Mouse (Mus musculus): Measurements from ENCODE around the gene A930033H14Rik. TPM values are rescaled to one million over a fixed set of nuclear protein-coding genes. Genes with fewer than 3 reads are reported as not detected.

A930033H14Rik gene
- polyA plus RNA-seq, 1 experiment = 1.9 TPM

DNA sequence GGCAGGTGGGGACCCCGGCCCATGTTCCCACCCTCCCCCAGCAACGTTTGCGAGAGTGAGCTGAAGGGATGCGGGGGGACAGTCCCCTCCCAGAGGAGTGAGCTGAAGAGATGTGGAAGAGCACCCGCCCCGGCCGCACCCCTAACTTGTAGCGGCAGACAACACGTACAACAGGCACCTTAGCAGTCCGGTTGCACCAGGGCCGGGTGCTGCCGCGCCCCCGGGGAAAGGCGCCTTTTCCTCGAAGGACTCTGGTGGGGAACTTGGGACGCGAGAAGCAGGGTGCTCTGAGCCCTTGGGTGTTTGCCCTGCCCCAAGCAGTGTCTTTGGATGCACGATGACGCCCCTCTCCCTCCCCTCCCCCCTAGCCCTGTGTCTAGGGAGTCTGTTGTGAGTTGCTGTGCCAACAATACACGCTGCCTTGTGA is 566 bp upstream of the A930033H14Rik start:
- peaks cover 21% of the 10 kb centered on the region for H3K36me3 ChIP-seq (ENCODE audit: control insufficient read depth, insufficient read depth)
- H3ac ChIP-seq (ENCODE audit: control insufficient read depth, insufficient read length) = peak overlapping the region; percentile 57
- peak overlapping the region; percentile 65 for H3K4me3 ChIP-seq
- no peaks in the 10 kb centered on the region for H3K27me3 ChIP-seq (ENCODE audit: control insufficient read depth, insufficient read depth, insufficient read length)
- H3K79me2 ChIP-seq (ENCODE audit: control insufficient read depth, insufficient read depth) = peaks cover 15% of the 10 kb centered on the region
- TF ChIP-seq MYOD1 (IDR thresholded peaks at IDR 0.05; ENCODE audit: control insufficient read depth in 1 of 3, insufficient read length in 2 of 3, low read depth in 2 of 3) (no peak), POLR2AphosphoS2 (IDR thresholded peaks at IDR 0.05; ENCODE audit: insufficient read length, low read depth) (no peak), E2F4 (IDR thresholded peaks at IDR 0.05; ENCODE audit: insufficient read depth) (no peak), TCF3 (IDR thresholded peaks at IDR 0.05; ENCODE audit: insufficient read length, low read depth) (no peak), TCF12 (IDR thresholded peaks at IDR 0.05; ENCODE audit: insufficient read depth, poor library complexity, severe bottlenecking) (no peak), USF1 (IDR thresholded peaks at IDR 0.05; ENCODE audit: low read depth) (no peak)
- peak overlapping the region; percentile 67 for H3K4me2 ChIP-seq (ENCODE audit: low read depth)

DNA sequence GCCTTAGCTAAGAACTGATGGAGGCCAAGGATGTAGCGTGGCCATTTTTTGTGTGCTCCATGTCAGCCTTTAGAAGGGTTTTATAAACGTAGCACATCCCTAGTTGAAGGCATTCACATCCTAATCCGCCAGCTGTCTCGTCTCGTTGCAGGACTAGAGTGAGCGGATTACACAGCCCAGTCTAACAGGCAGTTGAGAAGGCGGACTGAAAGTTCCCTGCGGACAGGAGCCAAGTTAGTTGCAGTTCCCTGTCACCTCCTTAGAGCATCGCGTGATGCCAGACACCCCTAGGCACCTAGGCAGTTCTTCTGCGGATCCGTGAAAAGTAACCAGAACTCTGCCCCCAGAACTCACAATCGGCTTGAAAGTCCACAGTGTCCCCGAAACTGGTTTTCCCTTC is 922 bp downstream of the A930033H14Rik start:
- no peaks in the 10 kb centered on the region for H3K27me3 ChIP-seq (ENCODE audit: control insufficient read depth, insufficient read depth, insufficient read length)
- TF ChIP-seq E2F4 (IDR thresholded peaks at IDR 0.05; ENCODE audit: insufficient read depth) (no peak), MAX (IDR thresholded peaks at IDR 0.05; ENCODE audit: low read depth) (no peak), REST (IDR thresholded peaks at IDR 0.05; ENCODE audit: insufficient read depth, insufficient read length) (no peak), SRF (IDR thresholded peaks at IDR 0.05; ENCODE audit: control insufficient read depth, insufficient read length, low read depth) (no peak), MYOD1 (IDR thresholded peaks at IDR 0.05; ENCODE audit: control insufficient read depth in 1 of 3, insufficient read length in 2 of 3, low read depth in 2 of 3) (peak in 2 of 3 experiments; percentile 43 to 64), TCF3 (IDR thresholded peaks at IDR 0.05; ENCODE audit: insufficient read length, low read depth) (no peak), MYOG (IDR thresholded peaks at IDR 0.05; ENCODE audit: control insufficient read depth in 1 of 3, insufficient read depth in 1 of 3, insufficient read length in 2 of 3, low read depth in 2 of 3) (peak in 1 of 3 experiments; percentile 45), POLR2A (IDR thresholded peaks at IDR 0.05; ENCODE audit: insufficient read length, low read depth) (no peak), POLR2AphosphoS2 (IDR thresholded peaks at IDR 0.05; ENCODE audit: insufficient read length, low read depth) (peak; percentile 44), TCF12 (IDR thresholded peaks at IDR 0.05; ENCODE audit: insufficient read depth, poor library complexity, severe bottlenecking) (no peak), USF1 (IDR thresholded peaks at IDR 0.05; ENCODE audit: low read depth) (no peak), CEBPB (IDR thresholded peaks at IDR 0.05; ENCODE audit: insufficient read depth, poor library complexity, severe bottlenecking) (no peak)
- H3K4me3 ChIP-seq = peak overlapping the region; percentile 65
- peak overlapping the region; percentile 68 for H3K4me2 ChIP-seq (ENCODE audit: low read depth)
- peak overlapping the region; percentile 57 for H3ac ChIP-seq (ENCODE audit: control insufficient read depth, insufficient read length)
- peaks cover 15% of the 10 kb centered on the region for H3K79me2 ChIP-seq (ENCODE audit: control insufficient read depth, insufficient read depth)
- H3K36me3 ChIP-seq (ENCODE audit: control insufficient read depth, insufficient read depth) = peaks cover 13% of the 10 kb centered on the region

DNA sequence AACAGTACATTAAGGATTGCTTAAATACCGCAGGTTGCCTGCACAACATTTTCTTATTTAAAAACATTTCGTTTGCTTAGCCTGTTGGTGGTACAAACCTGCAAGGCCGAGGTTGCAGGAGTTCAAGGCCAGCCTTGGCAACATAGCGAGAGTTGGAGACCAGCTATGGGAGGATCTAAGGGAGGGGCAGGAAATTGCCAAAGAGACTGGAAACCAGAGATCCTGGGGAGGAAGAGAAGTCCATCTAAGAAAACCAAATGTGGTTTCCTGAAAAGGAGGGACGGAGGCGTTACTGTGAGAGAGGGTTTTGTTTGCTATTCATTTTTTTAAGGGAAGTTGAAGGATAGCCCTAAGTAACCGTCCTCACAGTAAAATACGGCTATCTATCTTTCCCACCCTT is 1.3 kb downstream of the A930033H14Rik start:
- no peak overlapping the region for H3ac ChIP-seq (ENCODE audit: control insufficient read depth, insufficient read length)
- TF ChIP-seq MAX (IDR thresholded peaks at IDR 0.05; ENCODE audit: low read depth) = no peak
- no peak for TF ChIP-seq POLR2AphosphoS2 (IDR thresholded peaks at IDR 0.05; ENCODE audit: insufficient read length, low read depth)
- no peak for TF ChIP-seq POLR2A (IDR thresholded peaks at IDR 0.05; ENCODE audit: insufficient read length, low read depth)
- TF ChIP-seq TCF3 (IDR thresholded peaks at IDR 0.05; ENCODE audit: insufficient read length, low read depth) = no peak
- no peak for TF ChIP-seq CEBPB (IDR thresholded peaks at IDR 0.05; ENCODE audit: insufficient read depth, poor library complexity, severe bottlenecking)
- TF ChIP-seq TCF12 (IDR thresholded peaks at IDR 0.05; ENCODE audit: insufficient read depth, poor library complexity, severe bottlenecking) = no peak
- TF ChIP-seq E2F4 (IDR thresholded peaks at IDR 0.05; ENCODE audit: insufficient read depth) = no peak
- no peak for TF ChIP-seq MYOD1 (IDR thresholded peaks at IDR 0.05; ENCODE audit: control insufficient read depth in 1 of 3, insufficient read length in 2 of 3, low read depth in 2 of 3)
- no peak for TF ChIP-seq USF1 (IDR thresholded peaks at IDR 0.05; ENCODE audit: low read depth)
- no peak for TF ChIP-seq MYOG (IDR thresholded peaks at IDR 0.05; ENCODE audit: control insufficient read depth in 1 of 3, insufficient read depth in 1 of 3, insufficient read length in 2 of 3, low read depth in 2 of 3)
- TF ChIP-seq REST (IDR thresholded peaks at IDR 0.05; ENCODE audit: insufficient read depth, insufficient read length) = no peak
- TF ChIP-seq SRF (IDR thresholded peaks at IDR 0.05; ENCODE audit: control insufficient read depth, insufficient read length, low read depth) = no peak
- no peaks in the 10 kb centered on the region for H3K27me3 ChIP-seq (ENCODE audit: control insufficient read depth, insufficient read depth, insufficient read length)
- peaks cover 15% of the 10 kb centered on the region for H3K79me2 ChIP-seq (ENCODE audit: control insufficient read depth, insufficient read depth)
- H3K36me3 ChIP-seq (ENCODE audit: control insufficient read depth, insufficient read depth) = peaks cover 9% of the 10 kb centered on the region
- peak overlapping the region; percentile 68 for H3K4me2 ChIP-seq (ENCODE audit: low read depth)
- peak overlapping the region; percentile 65 for H3K4me3 ChIP-seq

DNA sequence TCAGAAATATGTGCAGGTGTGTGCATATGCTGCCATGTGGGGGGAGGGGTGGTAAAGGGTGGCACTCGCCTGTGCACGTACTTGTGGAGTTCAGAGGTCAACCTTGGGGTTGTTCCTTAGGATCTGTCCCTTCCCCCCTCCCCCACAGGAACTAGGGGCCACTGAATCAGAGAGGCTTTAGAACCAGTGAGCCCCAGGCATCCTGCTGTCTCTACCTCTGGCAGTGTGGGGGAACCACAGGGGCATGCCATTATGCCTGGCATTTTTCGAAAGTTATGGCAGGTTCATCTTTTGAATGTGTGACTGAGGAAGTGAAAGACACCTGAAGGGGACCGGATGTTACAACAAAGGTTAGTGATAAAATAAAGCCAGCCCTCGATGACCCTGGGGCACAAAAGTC is 2.2 kb downstream of the A930033H14Rik start:
- H3ac ChIP-seq (ENCODE audit: control insufficient read depth, insufficient read length) = no peak overlapping the region
- no peak overlapping the region for H3K4me3 ChIP-seq
- peaks cover 15% of the 10 kb centered on the region for H3K79me2 ChIP-seq (ENCODE audit: control insufficient read depth, insufficient read depth)

More for the DNA sequence above, 2.2 kb downstream of the A930033H14Rik start:
- no peak overlapping the region for H3K4me2 ChIP-seq (ENCODE audit: low read depth)
- H3K27me3 ChIP-seq (ENCODE audit: control insufficient read depth, insufficient read depth, insufficient read length) = no peaks in the 10 kb centered on the region
- TF ChIP-seq CEBPB (IDR thresholded peaks at IDR 0.05; ENCODE audit: insufficient read depth, poor library complexity, severe bottlenecking) (no peak), POLR2A (IDR thresholded peaks at IDR 0.05; ENCODE audit: insufficient read length, low read depth) (no peak), REST (IDR thresholded peaks at IDR 0.05; ENCODE audit: insufficient read depth, insufficient read length) (no peak), MYOG (IDR thresholded peaks at IDR 0.05; ENCODE audit: control insufficient read depth in 1 of 3, insufficient read depth in 1 of 3, insufficient read length in 2 of 3, low read depth in 2 of 3) (no peak), MYOD1 (IDR thresholded peaks at IDR 0.05; ENCODE audit: control insufficient read depth in 1 of 3, insufficient read length in 2 of 3, low read depth in 2 of 3) (no peak), E2F4 (IDR thresholded peaks at IDR 0.05; ENCODE audit: insufficient read depth) (no peak), SRF (IDR thresholded peaks at IDR 0.05; ENCODE audit: control insufficient read depth, insufficient read length, low read depth) (no peak), TCF12 (IDR thresholded peaks at IDR 0.05; ENCODE audit: insufficient read depth, poor library complexity, severe bottlenecking) (no peak), POLR2AphosphoS2 (IDR thresholded peaks at IDR 0.05; ENCODE audit: insufficient read length, low read depth) (no peak)
- peaks cover under 1% of the 10 kb centered on the region for H3K36me3 ChIP-seq (ENCODE audit: control insufficient read depth, insufficient read depth)

Data from myocyte (in vitro differentiated cells).